Mouse (Mus musculus) right cerebral cortex, postnatal 36 days (tissue): ENCODE data around the gene Tifa.

Experiments
- DNase-seq, 2 experiments: peaks; one replicate each; pipeline ENCODE4 v3.0.0; 2022; ENCODE audit warnings: low spot score in 2 of 2, mixed read lengths in 1 of 2

Gene Tifa

DNA sequence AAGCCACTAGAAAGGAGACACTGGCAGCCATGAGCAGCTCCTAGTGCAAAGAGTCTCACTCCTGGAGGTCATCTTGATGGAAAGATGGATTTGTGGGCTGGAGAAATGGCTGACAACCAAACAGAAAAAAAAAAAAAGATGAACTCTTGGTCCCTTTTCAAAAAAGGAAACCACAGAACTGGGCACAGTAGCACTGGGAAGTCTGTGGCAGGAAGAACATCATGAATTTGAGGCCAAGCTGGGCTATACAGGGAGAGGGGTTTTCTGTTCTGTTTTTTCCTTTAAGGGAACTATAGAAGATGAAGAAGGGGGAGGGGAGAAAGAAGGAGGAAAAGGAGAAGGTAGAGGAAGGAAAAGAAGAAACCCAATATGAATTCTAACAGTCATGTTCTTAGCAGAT is 2.6 kb upstream of the Tifa start:
- no peak for DNase-seq

DNA sequence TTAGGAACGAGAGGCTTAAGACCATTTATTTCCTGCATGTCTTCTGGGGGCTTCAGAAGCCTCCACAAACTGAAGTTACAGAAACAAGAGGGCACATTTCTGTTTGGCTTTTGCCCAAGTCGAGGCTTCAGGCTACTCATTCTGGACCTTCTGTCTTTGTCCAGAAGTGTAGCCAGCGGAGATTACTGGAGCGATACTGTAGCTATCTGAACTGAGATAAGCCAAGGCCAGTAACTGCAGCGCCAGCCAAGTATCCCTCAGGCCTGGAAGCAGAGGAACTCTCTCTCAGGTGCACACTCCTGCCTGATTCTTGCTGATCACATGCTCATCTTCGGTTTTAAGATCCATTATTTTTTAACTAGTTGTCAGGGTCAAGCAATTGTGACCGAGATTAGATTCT is 1.6 kb upstream of the Tifa start:
- DNase-seq: no peak

DNA sequence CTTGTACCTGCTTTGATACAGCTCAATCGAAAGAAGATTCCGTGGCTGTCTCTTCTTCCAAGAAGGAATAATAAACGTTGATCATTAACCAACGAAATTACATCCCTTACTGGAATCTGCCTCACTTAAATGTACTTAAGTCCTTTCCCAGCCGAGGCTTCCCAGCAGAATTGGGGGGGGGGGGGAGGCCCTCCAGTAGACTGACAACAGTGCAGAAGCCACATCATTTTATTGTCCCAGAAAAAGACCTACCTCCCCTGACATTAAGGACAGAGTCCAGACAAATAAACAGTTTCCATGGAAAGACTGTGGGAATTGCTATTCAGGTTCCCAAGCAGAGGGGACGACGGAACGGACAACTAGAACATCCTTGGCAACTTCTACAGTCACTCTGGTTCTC is 686 bp upstream of the Tifa start:
- DNase-seq: no peak

DNA sequence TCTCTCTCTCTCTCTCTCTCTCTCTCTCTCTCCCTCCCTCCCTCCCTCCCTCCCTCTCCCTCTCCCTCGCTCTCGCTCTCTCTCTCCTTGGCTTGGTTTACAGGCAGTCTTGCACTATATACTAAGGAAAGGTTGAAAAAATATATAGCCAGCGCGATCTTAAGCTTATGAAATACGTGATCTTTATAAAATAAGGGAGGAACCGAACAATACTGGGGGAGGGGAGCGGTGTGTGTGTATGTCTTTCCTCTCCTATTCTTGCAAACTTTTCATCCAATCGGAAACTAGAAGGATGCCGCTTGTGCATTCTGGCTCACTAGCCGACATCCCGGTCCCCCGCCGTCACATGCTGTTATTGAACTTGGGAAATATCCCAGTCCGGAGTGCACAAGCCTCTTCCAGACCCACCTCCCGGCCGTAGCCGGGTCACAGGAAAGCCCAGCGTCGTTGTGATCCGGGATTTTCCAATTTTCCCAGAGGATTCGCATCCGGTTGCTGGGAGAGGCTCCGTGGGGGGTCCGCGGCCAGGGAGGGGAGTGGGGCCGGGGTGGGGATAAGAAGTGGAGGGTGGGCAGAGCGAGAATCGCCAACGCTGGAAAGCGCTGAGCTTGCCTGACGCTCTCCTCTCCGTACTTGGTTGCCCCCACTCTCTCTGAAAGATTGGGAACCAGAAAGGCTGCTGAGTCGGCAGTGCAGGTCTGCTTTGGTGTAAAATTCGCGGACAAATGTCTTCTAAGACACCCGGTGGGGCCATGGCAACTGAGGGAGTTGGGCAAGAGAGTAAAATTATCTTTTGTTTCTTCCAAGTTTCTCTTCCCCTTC is 840 bp downstream of the Tifa start:
- no peak for DNase-seq

DNA sequence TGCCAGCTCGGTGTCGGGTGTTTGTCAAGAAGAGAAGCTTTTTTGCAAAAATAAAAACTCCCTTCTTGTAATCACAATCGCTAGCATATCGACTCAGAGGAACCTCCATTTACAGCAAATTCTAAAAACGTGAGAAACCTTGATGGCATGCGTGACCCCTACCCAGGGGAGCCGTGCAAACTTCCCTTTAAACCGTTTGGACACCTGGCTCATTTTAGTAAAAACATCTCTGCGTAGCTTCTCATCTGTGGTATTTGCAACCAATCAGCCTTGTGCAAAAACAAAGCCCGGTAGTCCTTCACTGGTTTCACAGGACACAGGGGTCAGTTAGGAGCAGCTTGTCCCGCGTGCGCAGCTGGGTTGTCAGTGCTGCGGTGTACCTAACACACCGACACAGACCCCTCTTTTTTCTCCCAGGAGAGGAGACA is 1.5 kb downstream of the Tifa start:
- no peak for DNase-seq

DNA sequence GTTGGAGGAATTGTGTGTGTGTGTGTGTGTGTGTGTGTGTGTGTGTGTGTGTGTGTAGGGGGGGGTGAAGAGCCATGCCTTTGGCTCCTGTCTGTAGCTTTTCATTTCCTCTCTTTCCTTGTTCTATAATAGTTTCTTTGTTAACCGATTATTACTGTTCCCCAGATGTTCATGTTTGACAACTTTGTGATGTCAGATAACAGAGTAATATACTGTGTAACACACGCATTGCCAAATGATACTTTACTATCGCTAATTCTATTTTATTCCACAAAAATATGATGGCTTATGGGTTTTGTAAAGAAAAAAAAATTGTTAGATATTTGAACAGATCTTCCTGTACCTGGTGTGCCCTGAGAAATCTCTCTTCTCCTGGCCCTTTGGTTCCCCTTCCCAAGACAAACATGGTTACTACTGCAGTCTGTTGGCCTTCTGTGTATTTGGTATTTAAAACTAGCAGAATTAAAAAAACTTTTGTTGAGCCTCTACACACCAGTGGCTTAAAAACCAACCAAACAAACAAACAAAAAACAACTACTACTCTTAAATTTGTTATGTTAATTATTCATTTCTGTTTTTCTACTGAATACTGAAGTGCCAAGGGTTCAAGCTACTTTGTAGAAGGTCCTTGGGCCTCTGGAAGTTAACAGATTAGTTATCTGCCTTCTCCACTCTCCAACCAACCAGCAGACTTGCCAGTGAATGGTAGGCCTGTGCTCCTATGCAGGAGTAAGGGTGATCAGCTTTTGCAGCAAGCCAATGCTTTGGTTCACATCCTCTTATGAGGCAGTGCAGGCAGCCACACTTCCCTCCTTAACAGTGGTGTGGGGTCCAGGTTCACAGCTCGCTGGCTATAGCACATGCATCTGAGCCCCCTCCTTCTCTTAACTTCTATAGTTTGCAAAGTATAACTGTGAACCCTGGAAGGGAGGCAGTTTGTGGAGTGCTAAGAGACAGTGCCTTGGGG is 2.3 kb downstream of the Tifa start:
- DNase-seq: no peak

DNA sequence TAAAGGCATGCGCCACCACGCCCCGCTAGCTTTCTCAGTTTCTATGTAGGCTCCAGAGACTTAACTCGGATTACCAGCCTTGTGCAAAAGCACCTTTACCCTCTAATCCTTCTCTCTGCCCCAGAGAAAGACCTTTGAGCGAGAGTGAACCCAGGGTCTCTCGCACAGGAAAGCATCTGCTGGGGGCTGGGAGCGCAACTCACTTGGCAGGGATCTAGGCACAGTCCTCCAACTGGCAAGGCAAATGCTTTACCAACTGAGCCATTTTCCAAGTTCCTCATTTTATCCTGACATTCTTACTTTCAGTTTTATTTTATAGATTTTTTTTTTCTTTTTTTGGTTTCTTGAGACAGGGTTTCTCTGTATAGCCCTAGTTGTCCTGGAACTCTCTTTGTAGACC is 3.4 kb downstream of the Tifa start:
- DNase-seq: no peak

DNA sequence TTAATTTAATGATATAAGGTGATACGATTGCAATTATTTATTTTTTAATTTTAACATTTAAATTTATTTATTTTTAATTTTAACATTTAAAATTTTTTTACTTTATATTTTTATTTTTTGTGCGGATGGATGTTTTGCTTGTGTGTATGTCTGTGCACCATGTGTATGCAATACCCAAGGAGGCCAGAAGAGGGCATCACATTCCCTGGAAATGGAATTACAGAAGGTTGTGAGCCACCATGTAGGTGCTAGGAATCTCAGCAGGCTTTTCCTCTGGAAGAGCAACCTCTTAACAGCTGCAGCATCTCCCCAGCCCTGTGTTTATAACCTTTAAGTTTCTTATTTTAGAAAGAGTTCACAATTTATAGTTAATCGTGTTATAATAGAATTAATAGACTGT is 6.2 kb downstream of the Tifa start:
- no peak for DNase-seq

DNA sequence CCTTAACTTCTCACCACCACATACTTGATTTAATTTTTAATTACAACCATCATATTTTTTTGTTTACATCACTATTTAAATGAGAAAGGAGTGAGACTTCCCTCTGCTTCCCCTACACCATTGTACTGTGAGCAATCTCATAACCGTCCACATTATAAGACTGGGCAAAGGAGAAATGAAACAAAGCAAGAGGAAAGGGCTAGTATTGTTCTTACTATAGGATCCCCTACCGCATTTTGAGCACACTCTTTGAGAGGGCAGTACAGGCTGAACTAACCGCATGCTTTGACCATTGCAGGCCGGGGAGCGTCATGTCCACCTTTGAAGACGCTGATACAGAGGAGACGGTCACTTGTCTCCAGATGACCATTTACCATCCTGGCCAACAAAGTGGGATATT is 6.7 kb downstream of the Tifa start:
- no peak for DNase-seq

DNA sequence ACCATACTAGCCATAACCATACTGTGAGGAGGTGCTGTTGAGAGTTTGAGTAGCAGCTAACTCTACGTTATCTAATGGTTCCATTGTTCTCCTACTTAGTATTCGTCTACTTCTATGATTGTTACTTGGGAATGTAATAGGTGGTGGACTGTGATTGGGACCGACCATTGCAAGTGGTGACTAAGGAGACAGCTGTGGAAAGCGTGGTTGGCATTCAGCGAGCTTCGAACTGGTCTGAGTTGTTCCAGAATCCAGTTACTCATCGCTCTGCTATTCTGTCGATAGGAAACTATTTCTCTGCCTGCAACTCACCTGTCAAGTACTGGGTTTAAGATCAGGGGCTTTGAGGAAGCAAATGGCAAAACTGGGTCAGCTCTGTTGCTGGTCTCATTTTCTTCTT is 11.6 kb downstream of the Tifa start:
- no peak for DNase-seq

DNA sequence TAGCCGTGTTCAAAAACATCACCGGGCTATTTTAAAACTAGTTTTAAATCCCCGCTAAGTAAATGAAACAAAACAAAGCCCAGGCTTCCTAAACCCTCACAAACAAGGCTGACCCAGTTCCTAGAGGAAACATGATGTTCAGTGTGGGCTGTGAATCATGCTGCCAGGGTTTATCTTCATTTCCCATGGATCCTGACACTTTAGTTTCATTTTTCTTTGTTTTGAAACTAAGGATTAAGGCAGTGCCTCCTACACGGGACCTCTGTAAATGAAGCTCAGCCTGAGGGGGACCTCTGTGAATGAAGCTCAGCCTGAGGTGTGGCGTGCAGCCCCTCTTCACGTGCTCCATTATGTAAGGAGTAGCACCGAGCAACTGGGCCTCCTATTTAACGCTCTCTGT is 13.2 kb downstream of the Tifa start:
- DNase-seq: peak in 1 of 2 experiments; percentile 23

DNA sequence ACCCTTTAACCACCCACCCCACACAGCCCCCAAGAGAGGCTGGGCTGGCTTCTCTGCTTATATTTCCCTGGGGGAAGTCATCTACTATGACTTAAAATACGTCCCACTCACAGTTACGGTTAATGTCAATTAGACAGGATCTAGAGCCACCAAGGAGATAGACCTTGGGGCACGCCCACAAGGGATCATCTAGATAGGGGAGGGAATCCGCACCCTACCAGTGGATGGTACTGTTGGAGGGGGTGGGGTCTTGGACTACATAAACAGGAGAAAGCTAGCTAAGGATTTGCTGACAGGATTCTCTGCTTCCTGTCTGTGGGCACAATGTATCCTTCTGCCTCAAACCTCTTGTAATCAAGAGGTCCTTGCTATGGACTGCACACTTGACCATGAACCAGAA is 14.8 kb downstream of the Tifa start:
- no peak for DNase-seq

DNA sequence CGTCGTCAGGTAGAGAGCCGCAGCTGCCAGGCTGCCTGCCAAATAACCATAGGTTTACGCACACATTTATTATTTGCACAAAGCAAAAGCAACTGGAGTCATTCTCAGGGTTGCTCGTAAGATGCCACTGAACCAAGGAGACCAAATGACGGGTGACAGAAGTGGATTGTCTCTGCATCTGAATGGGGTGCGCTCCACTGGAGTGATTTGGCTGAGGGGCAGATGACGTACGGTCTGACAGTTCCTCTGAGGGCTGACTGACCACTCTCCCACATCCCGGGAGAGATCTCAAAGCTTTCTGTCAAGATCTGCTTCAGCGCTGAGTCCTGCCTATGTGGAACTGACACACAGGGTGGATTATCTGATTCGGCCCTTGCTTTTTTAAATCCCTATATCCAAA is 15.5 kb downstream of the Tifa start:
- DNase-seq: no peak

DNA sequence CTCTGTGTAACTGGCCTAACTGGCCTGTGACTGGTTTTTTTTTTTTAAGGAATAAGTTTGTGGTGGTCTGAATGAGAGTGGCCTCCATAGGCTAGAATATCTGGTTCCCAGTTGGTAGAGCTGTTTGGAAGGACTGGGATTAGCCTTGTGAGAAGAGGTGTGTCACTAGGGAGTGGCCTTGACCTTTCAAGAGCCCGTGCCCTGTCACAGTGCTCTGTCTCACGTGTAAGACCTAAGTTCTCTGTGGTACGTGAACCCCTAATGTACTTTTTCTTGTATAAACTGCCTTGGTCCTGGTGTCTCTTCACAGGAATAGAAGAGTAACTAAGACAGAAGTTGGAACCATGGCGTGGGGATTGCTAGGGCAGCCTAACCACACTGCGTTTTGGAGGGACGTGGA is 16.4 kb downstream of the Tifa start:
- no peak for DNase-seq

DNA sequence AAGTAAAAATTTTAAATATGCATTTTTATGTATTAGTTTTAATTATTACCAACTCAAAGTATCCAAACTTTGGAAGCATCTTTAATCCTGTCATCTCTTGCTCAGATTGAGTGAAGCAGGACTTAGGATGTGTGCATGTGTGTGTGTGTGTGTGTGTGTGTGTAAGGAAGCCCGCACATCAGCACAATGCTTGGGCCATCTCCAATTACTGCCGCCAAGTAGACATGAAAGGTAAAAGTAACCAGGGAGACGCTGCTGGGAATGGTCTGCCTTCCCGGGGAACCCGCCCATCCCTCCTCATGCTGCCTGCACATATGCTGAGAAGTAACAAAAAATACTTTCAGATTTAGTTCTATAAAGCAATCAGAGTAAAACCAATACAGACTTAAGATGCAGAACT is 18.2 kb downstream of the Tifa start:
- no peak for DNase-seq

DNA sequence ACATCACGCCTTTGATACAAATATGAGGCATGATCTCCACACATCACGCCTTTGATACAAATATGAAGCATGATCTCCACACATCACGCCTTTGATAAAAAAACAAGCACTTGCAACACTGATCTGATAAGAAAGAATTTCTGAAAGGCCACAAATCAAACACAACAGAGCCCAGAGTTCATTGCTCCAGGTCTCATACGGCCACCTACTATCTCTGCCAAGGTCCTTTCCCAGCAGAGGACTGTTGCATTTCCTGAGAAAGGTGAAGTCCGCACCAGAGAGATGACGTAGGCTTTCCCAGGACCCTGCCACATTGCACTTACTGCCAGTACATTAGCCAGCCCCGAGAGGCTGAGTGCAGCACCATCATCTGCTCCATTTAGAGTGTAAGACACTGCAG is 19.5 kb downstream of the Tifa start:
- DNase-seq: no peak

DNA sequence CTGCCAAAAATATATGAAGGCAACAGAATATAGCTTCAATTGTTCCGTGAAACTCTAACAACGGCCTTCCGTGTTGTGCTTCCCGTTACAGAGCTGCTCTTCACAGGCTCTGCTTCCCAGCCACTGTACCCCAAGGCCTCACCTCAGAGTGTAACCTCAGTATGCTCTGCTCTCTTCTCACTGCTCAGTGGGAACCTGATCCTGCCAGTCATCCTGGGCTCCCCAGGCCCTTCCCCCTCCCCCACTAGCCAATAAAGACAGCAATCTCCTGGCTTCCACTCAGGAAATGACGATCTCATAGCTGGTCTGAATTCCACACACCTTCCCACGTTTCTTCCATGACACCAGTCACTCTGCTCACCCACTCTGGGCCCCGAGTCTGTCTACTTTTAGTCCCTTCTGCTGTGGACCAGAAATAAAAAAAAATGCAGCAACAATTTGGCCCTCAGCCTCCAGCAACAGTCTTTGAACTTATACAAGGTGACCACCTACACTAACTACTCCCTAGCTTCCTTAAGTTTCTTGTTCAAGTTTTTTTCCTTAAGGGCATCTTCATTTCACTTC is 27.6 kb downstream of the Tifa start:
- DNase-seq: no peak

DNA sequence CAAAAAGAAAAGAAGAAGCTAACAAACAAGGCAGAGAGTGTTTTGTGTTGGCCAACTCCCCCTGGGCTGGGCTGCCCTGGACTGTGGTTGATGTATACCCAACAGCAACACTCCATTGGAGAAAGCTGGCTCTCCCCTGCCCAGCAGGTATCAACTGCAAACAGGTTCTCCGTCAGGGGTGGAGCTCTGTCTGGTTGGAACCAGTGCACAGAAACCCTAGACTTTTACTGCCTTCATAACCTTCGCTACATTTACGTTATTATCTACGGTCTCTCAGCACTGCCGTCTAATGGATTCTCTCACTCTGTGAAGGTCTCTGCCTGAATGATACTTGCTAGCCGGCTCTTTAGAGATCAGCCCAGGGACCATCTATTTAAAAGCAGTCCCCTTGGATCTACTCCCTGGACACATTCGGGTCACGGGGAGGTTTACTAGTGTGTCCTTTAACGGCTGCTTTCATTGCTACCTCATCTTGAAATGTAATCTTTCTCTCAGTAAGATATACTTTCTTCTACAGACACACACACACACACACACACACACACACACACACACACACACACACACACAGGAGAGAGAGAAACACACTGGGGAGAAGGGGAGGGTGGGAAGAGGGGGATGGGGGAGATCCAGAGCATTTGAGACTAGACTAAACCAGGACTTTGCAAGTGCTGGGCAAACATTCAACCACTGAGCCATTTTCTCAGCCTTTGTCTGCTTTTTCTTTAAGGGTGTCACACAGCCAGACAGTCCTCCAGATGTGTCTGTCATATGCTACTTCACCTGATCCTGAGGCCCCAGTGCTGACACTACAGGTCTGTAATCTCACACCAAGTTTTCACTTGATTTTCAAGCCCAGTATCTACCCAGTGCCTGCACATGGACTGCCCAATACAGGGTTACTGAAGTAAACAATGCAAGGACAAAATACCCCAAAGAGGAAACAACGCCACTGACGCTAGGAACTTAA is 29.4 kb downstream of the Tifa start:
- no peak for DNase-seq

DNA sequence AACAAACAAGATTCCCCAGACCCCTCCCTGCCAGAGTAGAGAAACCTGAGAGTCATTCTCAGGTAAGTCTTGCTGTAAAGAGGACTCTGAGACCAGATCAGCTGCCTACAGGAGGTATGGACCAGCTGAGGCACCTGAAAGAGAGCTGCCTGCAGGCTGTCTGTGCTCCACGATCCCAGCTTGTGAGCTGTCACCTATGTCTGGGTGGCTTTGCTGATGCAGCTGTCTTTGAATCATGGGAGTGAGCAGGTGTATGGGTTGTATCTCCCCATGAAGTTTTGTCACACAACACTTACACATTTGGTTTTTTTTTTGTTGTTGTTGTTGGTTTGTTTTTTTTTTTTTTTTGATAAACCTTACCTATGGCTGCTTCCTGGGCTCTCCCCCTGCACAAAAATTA is 30.8 kb downstream of the Tifa start:
- DNase-seq: no peak

DNA sequence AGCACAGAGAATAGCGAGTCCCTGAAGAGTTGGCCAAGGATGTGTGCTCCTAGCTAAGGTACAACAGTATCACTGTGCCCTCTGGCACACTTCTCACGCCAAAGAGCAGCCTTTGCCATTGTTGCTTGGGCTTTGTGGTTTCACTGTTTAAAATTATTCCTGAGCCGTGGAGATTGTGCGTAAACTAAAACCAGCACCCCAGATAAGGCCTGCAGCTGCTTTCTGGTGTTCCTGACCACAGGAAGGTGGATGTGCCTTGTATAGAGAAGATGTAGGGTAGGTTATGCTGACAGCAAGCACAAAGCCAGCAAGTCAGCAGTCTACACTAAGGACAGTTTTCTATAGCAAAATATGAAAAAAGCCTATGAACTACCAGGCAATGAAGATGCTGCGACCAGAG is 31.6 kb downstream of the Tifa start:
- no peak for DNase-seq
